Mouse (Mus musculus): ENCODE measurements around the gene Gm6408. TPM values are rescaled to one million over a fixed set of nuclear protein-coding genes. Genes with fewer than 3 reads are reported as not detected.

The Gm6408 gene
- polyA plus RNA-seq, 2 experiments from 2014 or later, result not detected

Other genes with a start within 250 kb of the Gm6408 start
- not detected for gene Wasf3, start 97.0 kb upstream of the Gm6408 start, polyA plus RNA-seq (2017; shearing (Covaris generic))
- not detected for gene Gm6370, start 9.4 kb downstream of the Gm6408 start, polyA plus RNA-seq (2017; shearing (Covaris generic))
- not detected for gene 4930449I24Rik, start 20.4 kb downstream of the Gm6408 start, polyA plus RNA-seq (2017; shearing (Covaris generic))
- gene Gm3402, start 32.2 kb downstream of the Gm6408 start, polyA plus RNA-seq (2017; shearing (Covaris generic)), result not detected
- not detected for gene Gm3404, start 43.8 kb downstream of the Gm6408 start, polyA plus RNA-seq (2017; shearing (Covaris generic))
- not detected for gene Gm3409, start 55.7 kb downstream of the Gm6408 start, polyA plus RNA-seq (2017; shearing (Covaris generic))
- gene Gm3415, start 74.2 kb downstream of the Gm6408 start, polyA plus RNA-seq (2017; shearing (Covaris generic)), result not detected
- gene Gpr12, start 103.3 kb downstream of the Gm6408 start, polyA plus RNA-seq (2017; shearing (Covaris generic)), result not detected